Mouse (Mus musculus) retina, embryonic 14.5 days (tissue): Measurements from ENCODE around the gene Stbd1.

Source experiments
- DNase-seq: peaks from one replicate; pipeline ENCODE4 v3.0.0-alpha.2; 2015; ENCODE audit warnings: low spot score

The Stbd1 gene

GRCm38 (mm10) chr5:92640861-92641260, 38.0 kb downstream of the Stbd1 start:
- no peak for DNase-seq
